Mouse (Mus musculus) G1E (cell line): ENCODE measurements around the gene Tmem98. TPM values are rescaled to one million over a fixed set of nuclear protein-coding genes. Genes with fewer than 3 reads are reported as not detected.

Experiments
- ATAC-seq: 2 replicates; pipeline ENCODE4 v1.8.0; 2016; ENCODE audit warnings: mild to moderate bottlenecking; ENCODE audit not compliant: insufficient number of reproducible peaks, poor library complexity, low FRiP score, severe bottlenecking; ENCODE audit errors: extremely low read depth
- DNase-seq: peaks from one replicate; pipeline ENCODE4 v3.0.0; 2012; ENCODE audit warnings: low spot score
- H3K27me3 ChIP-seq: 2 replicates; pipeline ENCODE4 v1.6.1; 2012; ENCODE audit warnings: mild to moderate bottlenecking, low read length, inconsistent platforms; ENCODE audit not compliant: insufficient read depth
- H3K36me3 ChIP-seq: replicated peaks from 2 replicates; pipeline ENCODE3; 2012; ENCODE audit warnings: mild to moderate bottlenecking, inconsistent platforms
- H3K4me1 ChIP-seq: 2 replicates; pipeline ENCODE4 v1.6.1; 2012; ENCODE audit warnings: low read depth, low read length, inconsistent platforms, mixed read lengths; ENCODE audit not compliant: insufficient read depth
- H3K4me3 ChIP-seq: 2 replicates; pipeline ENCODE4 v1.5.1; 2012; ENCODE audit warnings: low read depth, mild to moderate bottlenecking, inconsistent platforms, low read length, moderate library complexity, mixed read lengths
- H3K9me3 ChIP-seq: replicated peaks from 2 replicates; pipeline ENCODE4 v1.6.1; 2012; ENCODE audit warnings: inconsistent platforms
- CTCF ChIP-seq: IDR thresholded peaks from 2 replicates; pipeline ENCODE4 v1.5.1; 2012; ENCODE audit warnings: low read depth, low read length, inconsistent platforms, mixed read lengths
- GATA1 ChIP-seq: IDR thresholded peaks from 2 replicates; pipeline ENCODE4 v1.6.1; 2012; ENCODE audit warnings: borderline replicate concordance, low read length, inconsistent platforms, mixed read lengths
- GATA2 ChIP-seq: IDR thresholded peaks from 2 replicates; pipeline ENCODE4 v1.6.1; 2012; ENCODE audit warnings: low read depth, low read length, inconsistent platforms, borderline replicate concordance
- POLR2AphosphoS5 ChIP-seq: IDR thresholded peaks from 2 replicates; pipeline ENCODE4 v1.6.1; 2012; ENCODE audit warnings: low read depth, low read length, inconsistent platforms; ENCODE audit not compliant: insufficient replicate concordance
- TAL1 ChIP-seq: conservative IDR thresholded peaks from 2 replicates; pipeline ENCODE4 v1.6.1; 2012; ENCODE audit warnings: low read depth, low read length, inconsistent platforms, mixed read lengths
- polyA plus RNA-seq: library from polyadenylated mRNA; stranded (reverse); fragments of >175 nt; gene quantifications from 2 replicates; pipeline ENCODE4 v1.2.3, GENCODE M21; 2012
- total RNA-seq, 2 experiments: library from RNA; stranded (forward) in 1 of 2; stranded (reverse) in 1 of 2; fragments of 200-1000 nt in 1 of 2; fragments of >200 nt in 1 of 2; fragmentation: Nextera tagmentation in 1 of 2; gene quantifications; 2 replicates each; pipeline ENCODE4 v1.2.3; 2014 to 2017

Gene Tmem98
- total and polyA plus RNA-seq, 3 experiments = not detected

DNA sequence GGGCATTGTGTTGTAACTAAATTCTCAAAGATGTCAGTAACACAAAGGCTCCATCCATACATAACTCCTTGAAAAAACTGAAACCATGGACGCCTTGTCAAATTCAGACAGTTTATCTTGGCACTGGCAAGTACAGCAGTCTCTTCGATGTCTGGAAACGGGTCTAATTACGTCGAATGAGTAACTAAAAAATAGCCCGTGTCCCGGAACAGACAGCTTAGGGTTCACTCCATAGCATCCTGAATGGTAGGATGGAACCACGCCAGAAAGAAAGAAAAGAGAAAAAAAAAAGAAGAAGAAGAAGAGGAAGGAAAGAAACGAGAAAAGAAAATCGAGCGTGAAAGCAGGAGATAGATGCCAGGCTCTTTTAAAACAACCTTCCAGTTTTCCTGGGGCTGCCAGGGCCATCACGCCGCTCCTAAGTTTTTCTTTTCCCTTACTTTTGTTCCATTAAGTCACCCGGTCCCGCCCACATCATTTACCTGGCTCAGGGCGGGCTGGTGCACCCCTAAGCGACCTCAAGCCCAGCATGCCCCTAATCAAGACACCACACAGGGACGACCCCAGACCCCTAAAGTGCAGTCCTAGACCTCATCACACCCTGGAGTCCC lies 31.0 kb upstream of the Tmem98 start:
- ATAC-seq = no peak
- no peaks in the 10 kb centered on the region for H3K4me1 ChIP-seq
- DNase-seq = no peak

GRCm38 (mm10) chr11:80779527-80780344 lies 30.2 kb upstream of the Tmem98 start, which contains the start of gene Myo1d:
Gene Myo1d, minus strand, starts transcription at chr11:80780025.
- Histone ChIP-seq H3K4me1 (no peaks in the 10 kb centered on the region), H3K4me3 (peak within 1 kb of the TSS; percentile 16; the same call in 1 of the 2 replicates), H3K36me3 (no peaks in the 10 kb centered on the region), H3K27me3 (no peaks in the 10 kb centered on the region), H3K9me3 (peaks cover 31% of the 10 kb centered on the region)
- DNase-seq (no peak), ATAC-seq (no peak)
- TF ChIP-seq TAL1 = no peak
- no peak for TF ChIP-seq GATA1
- TF ChIP-seq POLR2AphosphoS5 = no peak
- no peak for TF ChIP-seq CTCF
- no peak for TF ChIP-seq GATA2

More for the DNA sequence above, 31.0 kb upstream of the Tmem98 start:
- H3K4me3 ChIP-seq = 0 out of 2 replicates have a peak overlapping the region, but pooled peaks have one; percentile 16
- H3K27me3 ChIP-seq = no peaks in the 10 kb centered on the region
- TF ChIP-seq GATA1 (no peak), CTCF (no peak), GATA2 (no peak), POLR2AphosphoS5 (no peak), TAL1 (no peak)
- no peaks in the 10 kb centered on the region for H3K36me3 ChIP-seq
- peaks cover 30% of the 10 kb centered on the region for H3K9me3 ChIP-seq

DNA sequence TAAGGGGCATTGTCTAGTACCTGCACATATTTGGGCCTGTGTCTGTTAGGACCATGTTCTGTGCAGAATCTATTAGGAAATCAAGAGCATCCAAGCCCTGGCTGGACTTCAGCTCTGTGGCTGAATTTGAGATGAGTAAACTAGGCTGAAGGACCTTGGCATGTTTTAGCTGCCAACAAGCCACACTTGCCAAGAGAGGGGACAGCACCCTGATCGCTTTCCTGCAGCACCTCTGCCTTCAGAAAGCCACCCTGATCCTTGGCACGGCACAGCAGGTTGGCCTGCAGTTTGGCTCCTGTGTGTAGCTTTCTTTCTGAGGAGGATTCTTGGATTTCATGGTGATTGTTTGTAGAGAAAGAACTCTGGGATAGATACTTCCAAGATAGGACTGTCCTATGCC lies 28.4 kb upstream of the Tmem98 start:
- Histone ChIP-seq H3K27me3 (no peaks in the 10 kb centered on the region), H3K36me3 (no peaks in the 10 kb centered on the region), H3K4me3 (no peak overlapping the region), H3K4me1 (no peaks in the 10 kb centered on the region), H3K9me3 (peaks cover 27% of the 10 kb centered on the region)
- no peak for ATAC-seq
- TF ChIP-seq GATA2 (no peak), POLR2AphosphoS5 (no peak), TAL1 (no peak), GATA1 (no peak), CTCF (no peak)
- DNase-seq = no peak

DNA sequence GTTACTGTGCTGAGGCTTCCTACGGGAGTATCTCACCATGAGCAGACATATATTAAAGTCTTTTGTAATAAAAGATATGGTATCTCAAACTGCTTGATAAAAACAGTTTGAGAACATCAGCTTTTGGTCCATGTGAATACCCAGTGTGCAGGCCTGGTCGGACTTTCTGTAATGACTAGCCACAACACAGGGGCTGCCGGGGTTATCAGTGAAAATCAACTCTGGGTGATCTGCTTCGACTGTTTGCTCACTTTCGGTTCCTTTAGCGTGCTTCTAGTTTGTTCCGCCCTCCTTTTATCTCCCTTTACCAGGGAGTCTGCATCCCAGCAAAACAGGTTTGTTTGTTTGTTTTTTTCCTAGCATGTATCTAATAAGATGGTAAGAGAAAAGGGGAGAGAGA lies 26.5 kb upstream of the Tmem98 start:
- Histone ChIP-seq H3K36me3 (no peaks in the 10 kb centered on the region), H3K9me3 (peaks cover 26% of the 10 kb centered on the region), H3K27me3 (no peaks in the 10 kb centered on the region), H3K4me1 (no peaks in the 10 kb centered on the region), H3K4me3 (no peak overlapping the region)
- TF ChIP-seq TAL1 (no peak), POLR2AphosphoS5 (no peak), GATA1 (no peak), GATA2 (no peak), CTCF (no peak)
- ATAC-seq = no peak
- DNase-seq = no peak

DNA sequence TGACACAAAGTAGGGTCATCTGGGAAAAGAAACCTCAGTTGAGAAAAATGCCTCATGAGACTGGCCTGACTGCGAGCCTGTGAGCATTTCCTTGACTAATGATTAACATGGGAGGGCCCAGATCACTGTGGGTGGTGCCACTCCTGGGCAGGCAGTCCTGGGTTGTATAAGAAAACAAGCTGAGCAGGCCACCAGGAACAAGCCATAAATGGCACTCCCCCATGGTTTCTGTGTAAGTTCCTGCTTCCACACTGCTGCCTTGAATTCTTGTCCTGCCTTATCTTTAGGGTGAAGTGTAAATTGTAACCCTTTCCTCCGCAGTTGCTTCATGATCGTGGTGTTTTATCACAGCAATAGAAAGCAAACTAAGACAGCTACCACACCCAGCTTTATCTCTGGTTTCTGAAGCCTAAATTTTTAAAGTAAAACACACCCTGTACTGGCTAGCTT lies 25.7 kb upstream of the Tmem98 start:
- peaks cover 24% of the 10 kb centered on the region for H3K9me3 ChIP-seq
- DNase-seq (no peak), ATAC-seq (no peak)
- H3K36me3 ChIP-seq = no peaks in the 10 kb centered on the region
- no peaks in the 10 kb centered on the region for H3K27me3 ChIP-seq
- no peaks in the 10 kb centered on the region for H3K4me1 ChIP-seq
- TF ChIP-seq POLR2AphosphoS5 = no peak
- TF ChIP-seq GATA2 = no peak
- TF ChIP-seq CTCF = no peak
- no peak for TF ChIP-seq GATA1
- no peak for TF ChIP-seq TAL1
- no peak overlapping the region for H3K4me3 ChIP-seq

GRCm38 (mm10) chr11:80785672-80786071 lies 24.3 kb upstream of the Tmem98 start:
- no peaks in the 10 kb centered on the region for H3K4me1 ChIP-seq
- ATAC-seq (no peak), DNase-seq (no peak)
- no peak overlapping the region for H3K4me3 ChIP-seq
- TF ChIP-seq GATA2 (no peak), CTCF (no peak), POLR2AphosphoS5 (no peak), TAL1 (no peak), GATA1 (no peak)
- H3K36me3 ChIP-seq = no peaks in the 10 kb centered on the region
- H3K27me3 ChIP-seq = no peaks in the 10 kb centered on the region
- peaks cover 23% of the 10 kb centered on the region for H3K9me3 ChIP-seq
